Mouse (Mus musculus) kidney, embryonic 16.5 days (tissue): ENCODE measurements around the gene Maml1. TPM values are rescaled to one million over a fixed set of nuclear protein-coding genes. Genes with fewer than 3 reads are reported as not detected.

Experiments
- ATAC-seq: fragments of 200-750 bp; cut with Nextera tagmentation; 2 replicates; pipeline ENCODE4 v1.8.0; 2017; ENCODE audit warnings: moderate TSS enrichment; ENCODE audit not compliant: low FRiP score, low TSS enrichment
- H3K27ac ChIP-seq: fragments of 300-500 bp; sonication (generic); 2 replicates; pipeline ENCODE4 v1.5.1; 2014; ENCODE audit warnings: low read length
- H3K27me3 ChIP-seq: fragments of 300-500 bp; sonication (generic); 2 replicates; pipeline ENCODE4 v1.6.1; 2014; ENCODE audit warnings: low read length, control low read depth, mixed read lengths; ENCODE audit not compliant: insufficient read depth
- H3K36me3 ChIP-seq: fragments of 300-500 bp; sonication (generic); 2 replicates; pipeline ENCODE4 v1.6.1; 2014; ENCODE audit warnings: low read length, control low read depth, mixed read lengths; ENCODE audit not compliant: insufficient read depth
- H3K4me1 ChIP-seq: fragments of 300-500 bp; sonication (generic); 2 replicates; pipeline ENCODE4 v1.6.1; 2014; ENCODE audit warnings: low read length, control low read depth, mixed read lengths; ENCODE audit not compliant: insufficient read depth
- H3K4me2 ChIP-seq: fragments of 300-500 bp; sonication (generic); replicated peaks from 2 replicates; pipeline ENCODE4 v1.6.1; 2014; ENCODE audit warnings: low read depth, low read length
- H3K4me3 ChIP-seq: fragments of 300-500 bp; sonication (generic); 2 replicates; pipeline ENCODE4 v1.5.1; 2014; ENCODE audit warnings: mild to moderate bottlenecking, low read length
- H3K9ac ChIP-seq: fragments of 300-500 bp; sonication (generic); replicated peaks from 2 replicates; pipeline ENCODE4 v1.6.1; 2014; ENCODE audit warnings: low read length
- H3K9me3 ChIP-seq: fragments of 300-500 bp; sonication (generic); 2 replicates; pipeline ENCODE4 v1.6.1; 2016; ENCODE audit warnings: low read length, control low read depth
- WGBS: fragments of 180-500 bp; shearing (Covaris S2); extraction: QIAGEN DNeasy Blood & Tissue Kit; methylation state at CpG from one replicate; pipeline ENCODE4 v1.1.7; 2014; 5-methylcytosine and 5-hydroxymethylcytosine counted together
- polyA plus RNA-seq: library from polyadenylated mRNA; unstranded; fragments of >200 nt; fragmentation: Nextera tagmentation; extraction: Ambion mirVana; gene quantifications from 2 replicates; pipeline ENCODE4 v1.2.1, GENCODE M21; 2015

The Maml1 gene
- polyA plus RNA-seq, result 5.2 and 6.3 TPM in 2 replicates

- peak; percentile 98 for ATAC-seq
- Histone ChIP-seq H3K9ac (peak within 1 kb of the TSS; percentile 99), H3K36me3 (peaks cover 23% of the 10 kb centered on the region), H3K9me3 (no peaks in the 10 kb centered on the region), H3K27me3 (no peaks in the 10 kb centered on the region), H3K4me1 (peaks cover 13% of the 10 kb centered on the region), H3K4me3 (peak within 1 kb of the TSS; percentile 92), H3K27ac (peak within 1 kb of the TSS; percentile 98), H3K4me2 (peak within 1 kb of the TSS; percentile 90)
- under 1% methylated on average over 45 of the region's 45 CpGs for WGBS
These were observed at the start of gene Maml1 for GRCm38 (mm10) chr11:50292190-50292855. Gene Maml1 (minus strand): TSS chr11:50292311.

GRCm38 (mm10) chr11:50336891-50337290 lies 44.8 kb upstream of the Maml1 start:
- H3K27me3 ChIP-seq, result no peaks in the 10 kb centered on the region
- no peak for ATAC-seq
- no peak overlapping the region for H3K27ac ChIP-seq
- H3K4me2 ChIP-seq, result no peak overlapping the region
- H3K36me3 ChIP-seq, result no peaks in the 10 kb centered on the region
- no peak overlapping the region for H3K4me3 ChIP-seq
- no peaks in the 10 kb centered on the region for H3K9me3 ChIP-seq
- H3K4me1 ChIP-seq, result no peaks in the 10 kb centered on the region
- 63% methylated on average over 4 of the region's 4 CpGs for WGBS
- no peak overlapping the region for H3K9ac ChIP-seq

GRCm38 (mm10) chr11:50336126-50336525 lies 44.0 kb upstream of the Maml1 start:
- Histone ChIP-seq H3K36me3 (no peaks in the 10 kb centered on the region), H3K4me1 (no peaks in the 10 kb centered on the region), H3K9ac (no peak overlapping the region), H3K27ac (no peak overlapping the region), H3K27me3 (no peaks in the 10 kb centered on the region), H3K9me3 (no peaks in the 10 kb centered on the region), H3K4me3 (no peak overlapping the region), H3K4me2 (no peak overlapping the region)
- WGBS, result 16% methylated on average over 1 of the region's 1 CpGs
- ATAC-seq, result no peak

GRCm38 (mm10) chr11:50333181-50333580 lies 41.1 kb upstream of the Maml1 start:
- Histone ChIP-seq H3K27me3 (no peaks in the 10 kb centered on the region), H3K4me2 (no peak overlapping the region), H3K4me3 (no peak overlapping the region), H3K4me1 (no peaks in the 10 kb centered on the region), H3K27ac (no peak overlapping the region), H3K9me3 (no peaks in the 10 kb centered on the region), H3K36me3 (no peaks in the 10 kb centered on the region), H3K9ac (no peak overlapping the region)
- no peak for ATAC-seq
- 87% methylated on average over 3 of the region's 3 CpGs for WGBS

- Histone ChIP-seq H3K9ac (no peak overlapping the region), H3K36me3 (no peaks in the 10 kb centered on the region), H3K9me3 (no peaks in the 10 kb centered on the region), H3K27me3 (no peaks in the 10 kb centered on the region), H3K27ac (no peak overlapping the region), H3K4me2 (no peak overlapping the region), H3K4me3 (no peak overlapping the region), H3K4me1 (peaks cover 9% of the 10 kb centered on the region)
- WGBS, result 86% methylated on average over 1 of the region's 1 CpGs
- no peak for ATAC-seq
These were observed 37.3 kb upstream of the Maml1 start for GRCm38 (mm10) chr11:50329378-50329777.

- WGBS, result 79% methylated on average over 3 of the region's 3 CpGs
- H3K4me2 ChIP-seq, result no peak overlapping the region
- H3K9ac ChIP-seq, result no peak overlapping the region
- no peaks in the 10 kb centered on the region for H3K9me3 ChIP-seq
- no peak overlapping the region for H3K27ac ChIP-seq
- H3K4me1 ChIP-seq, result peaks cover 21% of the 10 kb centered on the region
- H3K4me3 ChIP-seq, result no peak overlapping the region
- H3K27me3 ChIP-seq, result no peaks in the 10 kb centered on the region
- H3K36me3 ChIP-seq, result no peaks in the 10 kb centered on the region
- ATAC-seq, result no peak
These were observed 36.0 kb upstream of the Maml1 start for GRCm38 (mm10) chr11:50328075-50328625.

GRCm38 (mm10) chr11:50326302-50326966 lies 34.3 kb upstream of the Maml1 start:
- Histone ChIP-seq H3K9ac (peak overlapping the region; percentile 92), H3K27ac (peak overlapping the region; percentile 96), H3K36me3 (no peaks in the 10 kb centered on the region), H3K4me2 (peak overlapping the region; percentile 77), H3K4me1 (peaks cover 30% of the 10 kb centered on the region), H3K27me3 (no peaks in the 10 kb centered on the region), H3K4me3 (peak overlapping the region; percentile 100), H3K9me3 (no peaks in the 10 kb centered on the region)
- 6% methylated on average over 7 of the region's 7 CpGs for WGBS
- no peak for ATAC-seq

GRCm38 (mm10) chr11:50325496-50326301 lies 33.6 kb upstream of the Maml1 start, which contains the start of gene Canx:
Gene Canx (minus strand): TSS chr11:50325673.
- peak within 1 kb of the TSS; percentile 96 for H3K27ac ChIP-seq
- no peaks in the 10 kb centered on the region for H3K36me3 ChIP-seq
- WGBS, result under 1% methylated on average over 64 of the region's 64 CpGs
- ATAC-seq, result peak; percentile 99
- H3K4me2 ChIP-seq, result peak within 1 kb of the TSS; percentile 77
- H3K27me3 ChIP-seq, result no peaks in the 10 kb centered on the region
- H3K4me3 ChIP-seq, result peak within 1 kb of the TSS; percentile 100
- peaks cover 30% of the 10 kb centered on the region for H3K4me1 ChIP-seq
- H3K9ac ChIP-seq, result peak within 1 kb of the TSS; percentile 98
- no peaks in the 10 kb centered on the region for H3K9me3 ChIP-seq

GRCm38 (mm10) chr11:50324751-50325471 lies 32.8 kb upstream of the Maml1 start:
- Histone ChIP-seq H3K4me1 (peaks cover 30% of the 10 kb centered on the region), H3K4me2 (peak overlapping the region; percentile 63), H3K27ac (peak overlapping the region; percentile 94), H3K36me3 (no peaks in the 10 kb centered on the region), H3K4me3 (peak overlapping the region; percentile 100), H3K9me3 (no peaks in the 10 kb centered on the region), H3K9ac (peak overlapping the region; percentile 98), H3K27me3 (no peaks in the 10 kb centered on the region)
- WGBS, result under 1% methylated on average over 33 of the region's 34 CpGs
- ATAC-seq, result peak; percentile 80
